Mouse (Mus musculus): Measurements from ENCODE around the gene Cnnm1.

The Cnnm1 gene

DNA sequence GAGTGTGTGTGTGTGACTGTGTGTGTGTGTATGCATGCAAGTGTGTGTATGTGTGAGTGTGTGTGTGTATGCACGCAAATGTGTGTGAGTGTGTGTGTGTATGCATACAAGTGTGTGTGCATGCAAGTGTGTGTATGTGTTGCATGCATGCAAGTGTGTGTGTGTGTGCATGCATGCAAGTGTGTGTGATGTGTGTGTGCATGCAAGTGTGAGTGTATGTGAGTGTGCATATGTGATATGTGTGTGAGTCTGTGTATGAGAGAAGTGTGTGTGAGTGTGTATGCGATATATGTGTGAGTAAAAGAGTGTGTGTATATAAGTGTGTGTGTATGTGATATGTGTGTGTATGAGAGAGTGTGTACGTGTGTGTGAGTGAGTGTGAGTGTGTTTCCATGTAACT is 95.1 kb downstream of the Cnnm1 start:
- no peak for DNase-seq (ENCODE audit: low read depth, low spot score)

DNA sequence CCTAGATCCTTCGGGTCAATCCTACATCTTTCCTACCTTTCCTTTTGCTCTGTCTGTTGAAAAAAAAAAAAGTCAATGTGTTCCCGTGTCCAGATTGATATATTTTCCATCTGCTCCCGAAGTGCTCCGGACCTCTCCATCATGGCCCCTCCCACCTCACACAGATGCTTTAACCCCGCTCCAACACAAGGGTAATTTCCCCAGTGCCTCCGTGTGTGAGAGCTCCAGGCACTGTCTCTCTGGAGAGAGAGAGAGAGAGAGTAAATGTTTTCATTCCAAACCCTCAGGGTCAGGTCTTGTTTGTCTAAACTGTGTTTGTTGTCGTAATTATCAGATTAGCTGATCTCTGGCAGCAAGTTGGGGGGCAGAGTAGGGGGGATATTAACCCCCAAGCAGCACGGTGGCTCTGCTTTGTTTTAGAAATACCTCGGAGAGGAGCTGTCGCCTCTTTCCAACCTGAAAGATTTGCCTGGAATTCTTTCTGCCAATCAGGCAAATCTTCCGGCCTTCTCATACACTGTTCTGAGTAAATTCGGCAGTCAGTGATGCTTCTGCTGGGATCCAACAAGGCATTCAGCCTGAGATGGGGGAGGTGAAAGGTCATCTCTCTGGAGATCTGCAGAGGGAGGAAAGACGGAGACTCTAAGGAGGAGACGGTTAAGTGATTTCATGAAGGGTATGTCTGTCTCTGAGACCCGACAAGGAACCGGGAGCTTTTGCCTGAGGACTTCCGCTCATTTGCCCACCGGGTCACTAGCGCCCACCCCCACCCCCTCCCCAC is 106.3 kb downstream of the Cnnm1 start:
- DNase-seq (ENCODE audit: low read depth, low spot score), result no peak

Data from forelimb bud, embryonic 11.5 days (tissue).